Mouse (Mus musculus) intestine, embryonic 15.5 days (tissue): Measurements from ENCODE around the gene Stk16. TPM values are rescaled to one million over a fixed set of nuclear protein-coding genes. Genes with fewer than 3 reads are reported as not detected.
A peak's percentile ranks its signal among the peaks of the same experiment; 100 is the strongest.

Experiments used
- ATAC-seq: fragments of 200-750 bp; cut with Nextera tagmentation; 2 replicates; pipeline ENCODE4 v1.8.0; 2017; ENCODE audit warnings: moderate TSS enrichment, moderate library complexity
- H3K27ac ChIP-seq: fragments of 300-500 bp; sonication (generic); 2 replicates; pipeline ENCODE4 v1.5.1; 2015; ENCODE audit warnings: mild to moderate bottlenecking, inconsistent platforms
- H3K27me3 ChIP-seq: fragments of 300-500 bp; sonication (generic); replicated peaks from 2 replicates; pipeline ENCODE4 v1.6.1; 2015; ENCODE audit warnings: inconsistent platforms
- H3K36me3 ChIP-seq: fragments of 300-500 bp; sonication (generic); 2 replicates; pipeline ENCODE4 v1.6.1; 2015; ENCODE audit warnings: inconsistent platforms
- H3K4me1 ChIP-seq: fragments of 300-500 bp; sonication (generic); replicated peaks from 2 replicates; pipeline ENCODE4 v1.6.1; 2015; ENCODE audit warnings: inconsistent platforms
- H3K4me2 ChIP-seq: fragments of 300-500 bp; sonication (generic); replicated peaks from 2 replicates; pipeline ENCODE4 v1.6.1; 2015; ENCODE audit warnings: mild to moderate bottlenecking, inconsistent platforms
- H3K4me3 ChIP-seq: fragments of 300-500 bp; sonication (generic); replicated peaks from 2 replicates; pipeline ENCODE4 v1.5.1; 2015; ENCODE audit warnings: inconsistent platforms
- H3K9ac ChIP-seq: fragments of 300-500 bp; sonication (generic); 2 replicates; pipeline ENCODE4 v1.6.1; 2015; ENCODE audit warnings: inconsistent platforms
- H3K9me3 ChIP-seq: fragments of 300-500 bp; sonication (generic); 2 replicates; pipeline ENCODE4 v1.6.1; 2016; ENCODE audit warnings: inconsistent platforms
- WGBS: fragments of 180-500 bp; shearing (Covaris S2); methylation state at CpG from one replicate; pipeline ENCODE4 v1.1.7; 2015; 5-methylcytosine and 5-hydroxymethylcytosine counted together
- polyA plus RNA-seq: library from polyadenylated mRNA; unstranded; fragments of >200 nt; fragmentation: Nextera tagmentation; extraction: Ambion mirVana; gene quantifications from 2 replicates; pipeline ENCODE4 v1.2.1, GENCODE M21; 2015

The Stk16 gene
- polyA plus RNA-seq, result 110 and 122 TPM in 2 replicates

DNA sequence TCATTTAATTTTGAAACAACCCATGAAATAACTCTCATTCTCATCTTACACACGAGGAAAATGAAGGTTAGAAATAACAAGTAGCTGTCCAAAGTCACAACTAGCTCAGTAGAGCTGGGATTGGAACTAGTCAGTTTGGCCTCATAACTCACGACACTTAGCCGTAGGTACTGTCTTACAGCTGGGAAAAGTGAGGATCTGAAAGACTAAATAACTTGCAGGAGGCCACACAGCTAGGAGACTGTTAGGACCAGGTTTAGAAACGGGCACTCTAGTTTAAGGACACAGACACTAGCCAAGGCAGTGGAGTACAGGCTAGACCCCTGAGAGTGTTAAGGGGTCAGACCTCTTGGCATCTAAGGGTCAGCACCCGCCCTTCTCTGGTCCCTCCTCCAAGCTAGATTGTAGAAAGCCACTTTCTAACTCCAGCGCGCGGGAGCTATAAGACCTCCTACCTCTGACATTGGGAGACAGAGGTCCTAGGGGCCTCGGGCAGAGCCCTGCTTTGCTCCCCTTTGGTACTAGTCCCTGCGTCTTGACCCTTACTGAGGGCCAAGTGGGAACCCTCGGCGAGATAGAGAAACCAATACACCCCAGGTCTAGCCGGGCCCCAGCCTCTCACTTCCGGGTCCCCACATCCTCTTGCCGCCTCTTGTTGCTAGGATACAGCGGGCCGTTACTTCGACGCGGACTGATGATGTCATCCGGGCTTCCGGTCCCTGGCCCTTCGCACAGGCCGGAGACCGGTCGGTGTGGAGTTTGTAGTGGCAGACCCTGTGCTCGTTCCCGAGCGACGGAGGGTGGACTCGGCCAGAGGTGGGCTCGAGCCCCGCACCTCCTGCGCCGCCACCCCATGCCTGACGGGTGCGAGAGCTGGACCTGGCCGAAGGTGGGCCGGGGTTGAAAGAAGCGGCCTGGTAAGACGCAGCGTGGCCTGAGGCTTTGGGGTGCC, at the start of gene Stk16, which contains the start of gene Glb1l:
Gene Stk16, plus strand, starts transcription at position 703 of the 952 bp plus-strand sequence.
Gene Glb1l, minus strand, starts transcription at position 678 of the 952 bp plus-strand sequence.
- Histone ChIP-seq H3K27ac (peak within 1 kb of the TSS; percentile 63), H3K9ac (peak within 1 kb of the TSS; percentile 94), H3K4me1 (peaks cover 35% of the 10 kb centered on the region), H3K4me3 (peak within 1 kb of the TSS; percentile 86), H3K27me3 (no peaks in the 10 kb centered on the region), H3K4me2 (peak within 1 kb of the TSS; percentile 85), H3K9me3 (no peaks in the 10 kb centered on the region), H3K36me3 (peaks cover 7% of the 10 kb centered on the region; the same call in 1 of the 2 replicates)
- 6% methylated on average over 42 of the region's 42 CpGs for WGBS
- ATAC-seq, result peak; percentile 91

- peaks cover 9% of the 10 kb centered on the region for H3K4me1 ChIP-seq
- WGBS, result 6% methylated on average over 7 of the region's 7 CpGs
- ATAC-seq, result peak; percentile 34
These were observed 42.6 kb upstream of the Stk16 start for GRCm38 (mm10) chr1:75168093-75168471.

DNA sequence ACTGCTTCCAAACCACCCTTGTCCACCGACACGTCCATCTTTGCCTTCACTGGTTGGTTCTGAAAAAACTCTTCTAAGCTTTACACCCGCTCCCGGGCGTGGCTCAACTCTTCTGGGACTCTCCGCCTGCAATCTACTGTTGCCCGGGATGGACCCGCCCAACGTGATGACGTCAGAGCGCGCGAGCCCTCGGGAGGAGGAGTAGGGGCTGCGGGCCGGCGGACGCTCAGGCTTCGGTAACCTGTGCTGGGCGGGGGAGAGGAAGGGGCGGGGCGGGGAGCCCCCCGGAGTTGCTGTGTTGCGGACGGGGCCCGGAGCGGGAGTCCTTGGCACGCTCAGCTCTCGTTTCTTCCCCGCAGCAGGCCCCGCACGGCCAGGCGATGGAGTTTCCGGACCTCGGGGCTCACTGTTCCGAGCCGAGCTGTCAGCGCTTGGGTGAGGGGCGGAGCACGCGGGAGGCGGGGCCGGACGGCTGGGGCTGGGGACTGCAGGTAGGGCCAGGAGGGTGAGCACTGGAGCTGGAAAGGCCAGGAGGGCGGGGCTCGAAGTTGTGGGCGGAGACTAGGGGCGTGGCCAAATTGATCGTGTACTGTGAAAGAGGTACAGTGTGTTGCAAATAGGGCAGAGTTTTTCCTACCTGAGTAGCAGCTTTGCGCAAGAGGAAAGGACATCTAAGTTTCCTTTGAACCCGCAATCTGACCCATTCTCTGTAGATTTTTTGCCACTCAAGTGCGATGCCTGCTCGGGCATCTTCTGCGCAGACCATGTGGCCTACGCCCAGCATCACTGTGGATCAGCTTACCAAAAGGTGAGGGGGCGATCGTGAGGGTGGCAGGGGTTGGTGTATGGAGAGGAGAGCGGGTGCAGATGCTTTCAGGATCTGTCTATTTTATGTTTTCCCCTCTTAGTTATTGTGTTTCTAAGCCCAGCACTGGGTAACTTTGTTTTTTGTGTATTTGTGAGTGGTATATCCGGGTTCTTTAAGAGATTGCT, 41.9 kb upstream of the Stk16 start, which contains the start of gene Zfand2b:
Gene Zfand2b, plus strand, starts transcription at position 175 of the 993 bp plus-strand sequence.
- peak within 1 kb of the TSS; percentile 58 for H3K9ac ChIP-seq
- H3K9me3 ChIP-seq, result no peaks in the 10 kb centered on the region
- peaks cover 22% of the 10 kb centered on the region for H3K36me3 ChIP-seq
- peaks cover 9% of the 10 kb centered on the region for H3K4me1 ChIP-seq
- H3K27me3 ChIP-seq, result no peaks in the 10 kb centered on the region
- H3K4me2 ChIP-seq, result peak within 1 kb of the TSS; percentile 86
- H3K27ac ChIP-seq, result peak within 1 kb of the TSS; percentile 81
- WGBS, result under 1% methylated on average over 57 of the region's 59 CpGs
- ATAC-seq, result peak; percentile 99
- H3K4me3 ChIP-seq, result peak within 1 kb of the TSS; percentile 67

More at GRCm38 (mm10) chr1:75168093-75168471, 42.6 kb upstream of the Stk16 start:
- no peaks in the 10 kb centered on the region for H3K9me3 ChIP-seq
- H3K9ac ChIP-seq, result no peak overlapping the region
- H3K27ac ChIP-seq, result peak overlapping the region; percentile 81; the same call in 1 of the 2 replicates
- H3K36me3 ChIP-seq, result peaks cover 19% of the 10 kb centered on the region
- H3K4me3 ChIP-seq, result peak overlapping the region; percentile 67
- peak overlapping the region; percentile 86 for H3K4me2 ChIP-seq
- no peaks in the 10 kb centered on the region for H3K27me3 ChIP-seq

DNA sequence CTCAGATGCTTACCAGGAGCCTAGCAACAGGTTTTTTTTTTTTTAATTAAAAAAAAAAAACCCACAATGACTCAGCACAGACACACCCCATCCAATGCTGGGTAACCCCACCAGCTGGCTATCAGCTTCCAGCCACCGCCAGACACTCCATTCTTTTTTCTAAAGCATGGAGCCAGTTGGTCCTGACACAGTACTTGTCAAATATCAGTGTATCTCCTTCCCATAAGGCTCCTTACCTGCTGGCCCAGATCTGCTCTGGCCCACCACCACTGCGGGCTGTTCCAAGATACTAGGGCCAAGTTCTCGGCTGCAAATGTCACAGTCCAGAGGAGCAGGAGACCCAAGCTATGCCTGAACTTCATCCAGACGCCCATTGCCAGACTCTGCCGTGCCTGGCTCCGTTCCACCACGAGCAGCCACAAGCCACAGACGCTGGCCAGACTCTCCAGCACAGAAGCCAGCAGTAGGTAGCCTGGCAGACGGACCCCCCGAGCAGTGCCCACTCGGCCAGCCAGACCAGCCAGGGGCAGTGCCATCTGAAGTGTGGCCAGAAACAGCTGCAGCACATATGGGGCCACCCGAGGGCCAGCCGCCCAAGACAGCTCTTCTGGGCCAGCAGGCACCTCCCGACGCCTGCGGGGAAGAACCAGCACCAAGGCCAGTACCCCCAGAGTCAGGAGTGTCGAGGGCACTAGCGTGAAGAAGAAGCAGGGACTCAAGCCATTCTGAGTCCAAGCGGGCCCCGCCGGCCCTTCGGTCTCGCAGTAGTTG, 31.1 kb upstream of the Stk16 start:
- WGBS, result 8% methylated on average over 23 of the region's 23 CpGs
- no peak overlapping the region for H3K27ac ChIP-seq
- H3K36me3 ChIP-seq, result peaks cover 27% of the 10 kb centered on the region
- peak overlapping the region; percentile 63 for H3K9ac ChIP-seq
- ATAC-seq, result peak; percentile 64
- H3K4me3 ChIP-seq, result peak overlapping the region; percentile 64
- H3K4me2 ChIP-seq, result peak overlapping the region; percentile 95
- H3K4me1 ChIP-seq, result peaks cover 20% of the 10 kb centered on the region
- H3K27me3 ChIP-seq, result no peaks in the 10 kb centered on the region
- no peaks in the 10 kb centered on the region for H3K9me3 ChIP-seq

- Histone ChIP-seq H3K9me3 (no peaks in the 10 kb centered on the region), H3K4me3 (peak within 1 kb of the TSS; percentile 64), H3K36me3 (peaks cover 31% of the 10 kb centered on the region), H3K9ac (peak within 1 kb of the TSS; percentile 63), H3K4me1 (peaks cover 20% of the 10 kb centered on the region), H3K27me3 (no peaks in the 10 kb centered on the region), H3K4me2 (peak within 1 kb of the TSS; percentile 95), H3K27ac (peak within 1 kb of the TSS; percentile 42; the same call in 1 of the 2 replicates)
- peak; percentile 93 for ATAC-seq
- WGBS, result under 1% methylated on average over 31 of the region's 31 CpGs
These were observed 30.5 kb upstream of the Stk16 start, which contains the start of gene Abcb6 for GRCm38 (mm10) chr1:75180105-75180590. Abcb6 (minus strand) TSS chr1:75180392.

DNA sequence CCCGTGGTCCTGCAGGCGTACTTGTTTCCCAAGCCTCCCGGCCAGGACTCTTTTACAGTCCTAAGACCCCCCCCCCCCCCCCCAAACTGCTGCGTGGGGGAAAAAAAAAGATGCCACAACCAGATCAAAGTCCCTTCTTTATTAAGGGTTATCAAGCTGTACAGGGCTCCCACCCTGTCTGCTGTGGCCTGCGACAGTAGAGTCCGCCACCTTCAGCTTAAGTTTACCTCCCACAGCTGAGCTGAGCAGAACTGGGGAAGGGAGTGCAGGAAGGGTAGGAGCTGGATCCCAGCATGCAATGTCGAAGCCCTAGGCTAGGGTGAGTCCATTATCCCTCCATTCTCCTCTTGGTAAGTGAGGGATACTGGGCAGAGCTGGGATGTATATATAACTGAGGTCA, 29.9 kb upstream of the Stk16 start:
- peak; percentile 54 for ATAC-seq
- peak overlapping the region; percentile 95 for H3K4me2 ChIP-seq
- H3K9me3 ChIP-seq, result no peaks in the 10 kb centered on the region
- H3K4me1 ChIP-seq, result peaks cover 20% of the 10 kb centered on the region
- no peaks in the 10 kb centered on the region for H3K27me3 ChIP-seq
- no peak overlapping the region for H3K27ac ChIP-seq
- no peak overlapping the region for H3K9ac ChIP-seq
- H3K4me3 ChIP-seq, result peak overlapping the region; percentile 64
- WGBS, result 30% methylated on average over 7 of the region's 7 CpGs
- H3K36me3 ChIP-seq, result peaks cover 35% of the 10 kb centered on the region

DNA sequence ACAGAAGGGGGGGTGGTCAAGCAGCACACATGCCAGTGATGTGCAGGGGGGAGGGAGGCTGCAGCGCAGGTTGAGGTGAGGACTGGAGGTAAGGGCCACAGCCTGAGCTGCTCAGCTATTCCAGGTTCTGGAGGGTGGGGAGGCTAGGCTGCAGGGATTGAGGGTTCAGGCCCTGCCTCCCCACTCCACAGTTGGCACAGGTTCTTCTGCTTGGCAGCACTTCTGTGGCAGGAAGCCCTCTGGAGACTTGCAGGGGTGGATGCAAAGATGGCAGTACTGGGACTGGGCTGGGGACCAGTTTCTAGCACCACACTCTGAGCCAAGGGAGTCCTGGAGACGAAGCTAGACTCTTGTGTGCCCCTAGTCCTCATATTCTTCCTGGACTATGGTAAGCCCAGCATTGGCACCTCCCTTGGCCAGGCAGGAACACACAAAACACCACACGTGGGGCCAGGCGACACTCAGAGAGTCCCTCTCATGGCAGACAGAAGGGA, 29.2 kb upstream of the Stk16 start:
- H3K27ac ChIP-seq, result no peak overlapping the region
- no peak overlapping the region for H3K9ac ChIP-seq
- no peaks in the 10 kb centered on the region for H3K9me3 ChIP-seq
- no peak for ATAC-seq
- peaks cover 20% of the 10 kb centered on the region for H3K4me1 ChIP-seq
- no peaks in the 10 kb centered on the region for H3K27me3 ChIP-seq
- whole genome bisulfite sequencing, result 84% methylated on average over 4 of the region's 4 CpGs
- H3K4me2 ChIP-seq, result peak overlapping the region; percentile 95; the same call in 1 of the 2 replicates
- peaks cover 35% of the 10 kb centered on the region for H3K36me3 ChIP-seq
- H3K4me3 ChIP-seq, result no peak overlapping the region

DNA sequence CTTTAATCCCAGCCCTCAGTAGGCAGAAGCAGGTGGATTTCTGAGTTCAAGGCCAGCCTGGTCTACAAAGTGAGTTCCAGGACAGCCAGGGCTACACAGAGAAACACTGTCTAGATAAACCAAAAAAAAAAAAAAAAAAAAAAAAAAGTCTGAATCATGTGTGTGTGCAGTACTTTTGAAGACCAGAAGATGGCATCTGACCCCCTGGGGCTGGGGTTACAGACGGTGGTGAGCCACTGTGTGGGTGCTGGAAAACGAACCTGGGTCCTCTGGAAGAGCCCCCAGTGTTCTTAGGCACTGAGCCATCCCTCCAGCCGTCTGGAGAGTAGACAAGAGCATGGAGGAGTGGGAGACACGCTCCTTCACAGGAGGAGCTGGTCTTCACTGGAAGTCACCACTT, 28.5 kb upstream of the Stk16 start:
- peaks cover 40% of the 10 kb centered on the region for H3K36me3 ChIP-seq
- ATAC-seq, result no peak

GRCm38 (mm10) chr1:75185495-75185894, 25.1 kb upstream of the Stk16 start:
- Histone ChIP-seq H3K4me1 (peaks cover 16% of the 10 kb centered on the region; the same call in 1 of the 2 replicates), H3K36me3 (peaks cover 46% of the 10 kb centered on the region), H3K9ac (no peak overlapping the region), H3K4me2 (no peak overlapping the region), H3K27ac (no peak overlapping the region), H3K4me3 (no peak overlapping the region), H3K27me3 (no peaks in the 10 kb centered on the region), H3K9me3 (no peaks in the 10 kb centered on the region)
- no peak for ATAC-seq
- 89% methylated on average over 11 of the region's 11 CpGs for WGBS

More for the DNA sequence above, 28.5 kb upstream of the Stk16 start:
- Histone ChIP-seq H3K4me3 (no peak overlapping the region), H3K4me1 (peaks cover 20% of the 10 kb centered on the region), H3K9me3 (no peaks in the 10 kb centered on the region), H3K27ac (no peak overlapping the region), H3K4me2 (no peak overlapping the region), H3K27me3 (no peaks in the 10 kb centered on the region), H3K9ac (no peak overlapping the region)
- 81% methylated on average over 4 of the region's 4 CpGs for WGBS

GRCm38 (mm10) chr1:75187126-75187525, 23.5 kb upstream of the Stk16 start:
- no peak for ATAC-seq
- peaks cover 43% of the 10 kb centered on the region for H3K36me3 ChIP-seq
- no peaks in the 10 kb centered on the region for H3K9me3 ChIP-seq
- H3K4me1 ChIP-seq, result peaks cover 12% of the 10 kb centered on the region; the same call in 1 of the 2 replicates
- no peak overlapping the region for H3K4me2 ChIP-seq
- no peaks in the 10 kb centered on the region for H3K27me3 ChIP-seq
- H3K27ac ChIP-seq, result no peak overlapping the region
- H3K9ac ChIP-seq, result no peak overlapping the region
- H3K4me3 ChIP-seq, result no peak overlapping the region
